Mouse (Mus musculus) MEL (cell line): ENCODE measurements at regions not wholly inside any gene's neighbourhood (a gene's known extent, or its start where the extent isn't known, plus 50 kb on each side); places are given as distances from the start of the nearest gene placed in this dataset.

Experiments used
- MYB ChIP-seq: IDR thresholded peaks from 2 replicates; pipeline ENCODE4 v1.6.1; 2011; ENCODE audit warnings: mild to moderate bottlenecking, low read depth, low read length, improper control_type of control experiment
- USF2 ChIP-seq, 2 experiments: IDR thresholded peaks; 2 replicates each; pipeline ENCODE4 v1.6.1; 2011 to 2012; ENCODE audit warnings: improper control_type of control experiment in 2 of 2, low read length in 2 of 2, borderline replicate concordance in 1 of 2, inconsistent platforms in 1 of 2, low read depth in 1 of 2, mild to moderate bottlenecking in 1 of 2; ENCODE audit not compliant: insufficient read depth in 1 of 2

DNA sequence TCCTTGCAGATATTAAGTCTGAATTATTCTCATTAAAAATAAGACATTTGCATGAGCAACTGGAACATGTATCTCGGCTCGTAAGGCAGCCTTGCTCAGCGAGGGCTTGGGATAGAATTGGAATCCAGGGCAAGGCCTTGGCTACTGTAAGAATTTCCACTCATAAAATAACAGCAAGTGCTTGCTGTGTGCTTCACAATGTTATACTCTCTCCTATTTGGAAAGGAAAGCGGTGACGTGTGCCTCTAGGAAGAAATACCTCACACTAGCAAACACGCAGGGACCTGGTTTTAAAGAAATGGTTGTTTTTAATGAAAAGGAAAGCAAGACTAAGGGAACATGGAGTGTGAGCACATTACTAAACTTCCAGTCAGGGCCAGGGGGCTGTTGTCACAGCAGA is 69.3 kb upstream of the Cops8 start:
- no peak for TF ChIP-seq USF2 (IDR thresholded peaks at IDR 0.05; ENCODE audit: borderline replicate concordance in 1 of 2, insufficient read depth in 1 of 2, low read depth in 1 of 2, low read length in 2 of 2)
- TF ChIP-seq MYB = no peak
